Mouse (Mus musculus): ENCODE data around the gene Chpt1. TPM values are rescaled to one million over a fixed set of nuclear protein-coding genes. Genes with fewer than 3 reads are reported as not detected.
"Not testable (repeated sequence)": the region's sequence is repeated elsewhere in the genome, so short reads cannot be mapped to it uniquely, and the experiment has no call there.

The Chpt1 gene
- total RNA-seq, 2 experiments from 2014 or later, result 102 to 103 TPM

GRCm38 (mm10) chr10:88494959-88495587 lies 8.8 kb downstream of the Chpt1 start:
- no peak for DNase-seq

GRCm38 (mm10) chr10:88492658-88493057 lies 11.2 kb downstream of the Chpt1 start:
- DNase-seq, result no peak

GRCm38 (mm10) chr10:88491632-88492031 lies 12.2 kb downstream of the Chpt1 start:
- no peak for DNase-seq

GRCm38 (mm10) chr10:88488629-88489028 lies 15.2 kb downstream of the Chpt1 start:
- no peak for DNase-seq

GRCm38 (mm10) chr10:88482866-88483265 lies 21.0 kb downstream of the Chpt1 start:
- DNase-seq, result not testable (repeated sequence)

- DNase-seq, result no peak
These were observed 43.6 kb downstream of the Chpt1 start for GRCm38 (mm10) chr10:88460122-88460820.

- no peak for DNase-seq
These were observed 44.3 kb downstream of the Chpt1 start, which contains the start of gene Sycp3 for GRCm38 (mm10) chr10:88459502-88459992. Sycp3 (plus strand) TSS chr10:88459569.

- DNase-seq, result no peak
These were observed 46.1 kb downstream of the Chpt1 start for GRCm38 (mm10) chr10:88457816-88458215.

- DNase-seq, result no peak
These were observed 51.9 kb downstream of the Chpt1 start for GRCm38 (mm10) chr10:88451990-88452389.

GRCm38 (mm10) chr10:88451221-88451620 lies 52.7 kb downstream of the Chpt1 start:
- peak; percentile 35 for DNase-seq

- DNase-seq, result no peak
These were observed 62.6 kb downstream of the Chpt1 start for GRCm38 (mm10) chr10:88441224-88441623.

GRCm38 (mm10) chr10:88427998-88428397 lies 75.9 kb downstream of the Chpt1 start:
- no peak for DNase-seq

GRCm38 (mm10) chr10:88426896-88427295 lies 77.0 kb downstream of the Chpt1 start:
- no peak for DNase-seq

GRCm38 (mm10) chr10:88426158-88426816 lies 77.6 kb downstream of the Chpt1 start:
- no peak for DNase-seq

- no peak for DNase-seq
These were observed 83.0 kb downstream of the Chpt1 start for GRCm38 (mm10) chr10:88420655-88421435.

- DNase-seq, result no peak
These were observed 83.7 kb downstream of the Chpt1 start for GRCm38 (mm10) chr10:88420141-88420541.

GRCm38 (mm10) chr10:88417686-88418085 lies 86.2 kb downstream of the Chpt1 start:
- DNase-seq, result no peak

- DNase-seq, result no peak
These were observed 91.4 kb downstream of the Chpt1 start for GRCm38 (mm10) chr10:88412290-88412995.

GRCm38 (mm10) chr10:88409751-88410150 lies 94.1 kb downstream of the Chpt1 start:
- DNase-seq, result no peak

- no peak for DNase-seq
These were observed 95.8 kb downstream of the Chpt1 start for GRCm38 (mm10) chr10:88407875-88408631.

- DNase-seq, result no peak
These were observed 98.1 kb downstream of the Chpt1 start for GRCm38 (mm10) chr10:88405812-88406211.

All from gastrocnemius, postnatal 25 days (tissue).